Mouse (Mus musculus): ENCODE measurements at regions not wholly inside any gene's neighbourhood (a gene's known extent, or its start where the extent isn't known, plus 50 kb on each side); places are given as distances from the start of the nearest gene placed in this dataset.

DNA sequence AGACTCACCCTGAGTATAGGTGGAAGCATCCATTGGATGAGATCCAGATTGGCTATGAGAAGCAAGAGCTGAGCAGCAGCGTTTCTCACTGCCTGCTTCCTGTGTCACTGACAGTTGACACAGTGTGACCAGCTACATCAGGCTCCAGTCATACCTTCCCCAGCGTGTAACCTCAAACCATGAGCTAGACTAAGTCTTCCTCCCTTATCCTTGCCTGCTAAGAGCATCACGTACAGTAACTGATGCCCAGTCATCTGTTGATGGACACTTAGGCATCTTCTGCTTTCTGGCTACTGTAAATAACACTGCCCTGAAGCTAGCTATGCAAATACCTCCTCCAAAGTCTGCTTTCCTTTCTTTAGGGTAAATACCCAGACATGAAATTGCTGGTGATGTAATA lies 181.4 kb upstream of the Eci2 start:
- Histone ChIP-seq H3K4me3 (ENCODE audit: low read length) (no peak overlapping the region), H3K4me1 (replicated peaks; ENCODE audit: control insufficient read depth, insufficient read depth, low read length) (no peaks in the 10 kb centered on the region), H3K9me3 (ENCODE audit: control insufficient read depth, low read length) (no peaks in the 10 kb centered on the region), H3K36me3 (ENCODE audit: control insufficient read depth, insufficient read depth, low read length) (no peaks in the 10 kb centered on the region), H3K27me3 (ENCODE audit: control insufficient read depth, insufficient read depth, low read depth, low read length) (no peaks in the 10 kb centered on the region), H3K27ac (ENCODE audit: low read length) (no peak overlapping the region), H3K4me2 (ENCODE audit: low read depth, low read length) (no peak overlapping the region), H3K9ac (ENCODE audit: low read length) (no peak overlapping the region)
- WGBS: 72% methylated on average over 3 of the region's 3 CpGs
- no peak for ATAC-seq (ENCODE audit: low read depth)

DNA sequence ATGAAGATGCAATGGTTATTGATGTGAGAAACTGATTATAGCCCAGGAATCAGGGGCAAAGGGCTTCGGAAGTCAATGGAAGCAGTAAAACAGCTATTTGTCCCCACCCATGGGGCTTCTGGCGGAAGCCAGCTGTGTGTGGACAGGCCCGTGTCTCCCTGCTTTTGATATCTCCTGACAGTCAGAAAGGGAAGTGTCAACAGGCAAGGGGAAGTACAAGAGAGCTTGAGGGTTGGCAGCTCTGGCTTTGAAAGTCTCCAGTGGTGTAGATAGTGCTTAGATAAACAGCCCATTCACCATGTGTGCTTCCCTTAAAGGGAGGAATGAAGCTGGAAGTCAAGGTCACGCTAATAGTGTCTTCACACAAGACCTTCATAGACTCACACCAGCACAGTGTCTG lies 182.7 kb upstream of the Eci2 start:
- H3K27me3 ChIP-seq (ENCODE audit: control insufficient read depth, insufficient read depth, low read depth, low read length): no peaks in the 10 kb centered on the region
- no peak overlapping the region for H3K4me2 ChIP-seq (ENCODE audit: low read depth, low read length)
- no peaks in the 10 kb centered on the region for H3K9me3 ChIP-seq (ENCODE audit: control insufficient read depth, low read length)
- no peak overlapping the region for H3K9ac ChIP-seq (ENCODE audit: low read length)
- 53% methylated on average over 4 of the region's 4 CpGs for WGBS
- ATAC-seq (ENCODE audit: low read depth): no peak
- no peaks in the 10 kb centered on the region for H3K36me3 ChIP-seq (ENCODE audit: control insufficient read depth, insufficient read depth, low read length)
- no peaks in the 10 kb centered on the region for H3K4me1 ChIP-seq (replicated peaks; ENCODE audit: control insufficient read depth, insufficient read depth, low read length)
- no peak overlapping the region for H3K4me3 ChIP-seq (ENCODE audit: low read length)
- no peak overlapping the region for H3K27ac ChIP-seq (ENCODE audit: low read length)

DNA sequence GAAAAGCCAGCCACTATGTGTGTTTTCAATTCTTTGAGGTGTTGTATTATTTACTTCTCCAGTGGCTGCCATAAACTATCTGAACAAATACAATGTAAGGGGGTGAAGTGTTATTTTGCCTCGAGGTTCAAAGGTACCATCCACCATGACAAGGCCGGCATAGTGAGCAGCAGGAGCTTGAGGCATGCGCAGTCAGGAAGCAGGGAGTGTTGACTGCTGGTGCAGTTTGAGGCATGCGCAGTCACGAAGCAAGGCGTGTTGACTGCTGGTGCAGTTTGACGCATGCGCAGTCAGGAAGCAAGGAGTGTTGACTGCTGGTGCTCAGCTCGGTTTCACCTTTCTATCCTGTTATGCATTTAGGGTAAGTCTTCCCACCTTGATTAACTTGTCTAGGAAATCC lies 184.9 kb upstream of the Eci2 start:
- Histone ChIP-seq H3K27me3 (ENCODE audit: control insufficient read depth, insufficient read depth, low read depth, low read length) (no peaks in the 10 kb centered on the region), H3K27ac (ENCODE audit: low read length) (no peak overlapping the region), H3K9ac (ENCODE audit: low read length) (no peak overlapping the region), H3K36me3 (ENCODE audit: control insufficient read depth, insufficient read depth, low read length) (no peaks in the 10 kb centered on the region), H3K4me3 (ENCODE audit: low read length) (no peak overlapping the region), H3K4me1 (replicated peaks; ENCODE audit: control insufficient read depth, insufficient read depth, low read length) (no peaks in the 10 kb centered on the region), H3K4me2 (ENCODE audit: low read depth, low read length) (no peak overlapping the region), H3K9me3 (ENCODE audit: control insufficient read depth, low read length) (no peaks in the 10 kb centered on the region)
- 86% methylated on average over 9 of the region's 9 CpGs for WGBS
- no peak for ATAC-seq (ENCODE audit: low read depth)

DNA sequence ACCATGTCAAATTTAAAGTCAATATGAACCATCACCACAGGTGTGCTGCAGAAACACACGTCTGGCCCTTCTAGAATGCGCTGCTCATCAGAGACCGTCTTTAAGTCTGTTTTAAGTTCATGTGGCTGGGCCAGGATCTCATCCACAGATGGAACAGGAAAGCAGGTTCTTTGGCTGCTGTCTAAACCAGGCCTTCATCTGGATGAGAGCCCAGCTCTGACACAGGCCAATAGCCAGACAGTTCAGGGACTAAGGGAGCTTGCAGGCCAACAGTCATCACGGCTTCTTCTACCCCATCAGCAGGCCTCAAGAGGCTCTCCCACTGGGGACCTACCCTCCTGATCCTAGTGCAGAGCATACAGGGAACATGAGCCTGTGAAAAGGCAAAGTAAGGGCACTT lies 185.4 kb upstream of the Eci2 start:
- Histone ChIP-seq H3K4me2 (ENCODE audit: low read depth, low read length) (no peak overlapping the region), H3K36me3 (ENCODE audit: control insufficient read depth, insufficient read depth, low read length) (no peaks in the 10 kb centered on the region), H3K4me3 (ENCODE audit: low read length) (no peak overlapping the region), H3K27me3 (ENCODE audit: control insufficient read depth, insufficient read depth, low read depth, low read length) (no peaks in the 10 kb centered on the region), H3K4me1 (replicated peaks; ENCODE audit: control insufficient read depth, insufficient read depth, low read length) (no peaks in the 10 kb centered on the region), H3K27ac (ENCODE audit: low read length) (no peak overlapping the region), H3K9ac (ENCODE audit: low read length) (no peak overlapping the region), H3K9me3 (ENCODE audit: control insufficient read depth, low read length) (no peaks in the 10 kb centered on the region)
- no peak for ATAC-seq (ENCODE audit: low read depth)
- WGBS: 69% methylated on average over 4 of the region's 4 CpGs

DNA sequence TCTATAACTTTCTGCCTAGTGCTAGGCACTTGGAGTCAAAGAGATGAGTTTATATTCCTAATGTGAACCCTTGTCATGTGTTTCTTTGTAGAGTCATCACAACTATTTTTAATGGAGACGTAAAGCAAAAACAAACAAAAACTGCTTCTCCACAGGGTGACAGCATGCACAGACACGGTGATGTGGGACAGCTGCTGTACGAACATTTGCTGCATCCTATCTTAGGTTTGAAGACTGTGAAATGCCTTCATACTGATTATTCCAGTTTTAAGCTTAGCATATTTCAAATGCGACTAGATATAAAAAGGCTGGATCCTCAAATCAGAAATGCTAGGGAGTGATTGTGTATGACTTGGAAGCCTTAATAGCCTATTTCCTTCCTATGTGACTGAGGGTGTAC lies 187.3 kb upstream of the Eci2 start:
- Histone ChIP-seq H3K36me3 (ENCODE audit: control insufficient read depth, insufficient read depth, low read length) (no peaks in the 10 kb centered on the region), H3K27me3 (ENCODE audit: control insufficient read depth, insufficient read depth, low read depth, low read length) (no peaks in the 10 kb centered on the region), H3K4me1 (replicated peaks; ENCODE audit: control insufficient read depth, insufficient read depth, low read length) (no peaks in the 10 kb centered on the region), H3K4me3 (ENCODE audit: low read length) (no peak overlapping the region), H3K9ac (ENCODE audit: low read length) (no peak overlapping the region), H3K9me3 (ENCODE audit: control insufficient read depth, low read length) (peaks cover 2% of the 10 kb centered on the region; the same call in 1 of the 2 replicates), H3K4me2 (ENCODE audit: low read depth, low read length) (no peak overlapping the region), H3K27ac (ENCODE audit: low read length) (no peak overlapping the region)
- 51% methylated on average over 4 of the region's 4 CpGs for WGBS
- ATAC-seq (ENCODE audit: low read depth): peak; percentile 36; the same call in 1 of the 2 replicates

DNA sequence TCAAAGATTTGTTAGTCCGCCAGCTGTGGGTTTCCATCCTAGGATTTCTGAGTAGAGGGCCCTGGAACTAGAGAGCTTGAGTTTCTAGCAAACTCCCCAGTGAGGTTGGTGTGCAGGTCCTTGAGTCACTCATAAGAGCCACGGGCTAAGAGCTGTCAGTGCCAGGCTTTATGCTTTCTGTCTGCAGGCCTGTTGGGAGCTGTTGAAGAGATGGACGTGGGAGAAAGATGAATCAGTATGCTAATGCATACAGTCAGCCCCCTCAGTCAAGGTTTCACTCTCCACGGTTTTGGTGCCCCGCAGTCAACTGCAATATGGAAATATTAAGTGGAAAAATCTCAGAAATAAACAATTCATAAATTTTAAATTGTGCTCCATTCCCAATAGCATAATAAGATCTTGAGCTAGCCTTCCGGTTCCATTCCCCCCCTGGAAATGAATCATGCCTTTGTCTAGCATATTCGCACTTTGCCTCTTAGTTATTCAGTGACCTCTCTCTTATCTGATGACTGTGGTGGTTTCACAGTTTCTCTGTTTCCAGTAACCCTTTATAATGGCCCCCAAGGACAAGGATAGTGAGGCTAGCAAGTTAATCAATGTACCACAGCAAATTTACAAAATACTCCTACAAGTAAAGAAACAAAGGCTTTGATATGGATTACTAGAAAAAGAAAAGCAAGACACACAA lies 199.4 kb upstream of the Eci2 start:
- 63% methylated on average over 7 of the region's 7 CpGs for WGBS
- Histone ChIP-seq H3K36me3 (ENCODE audit: control insufficient read depth, insufficient read depth, low read length) (no peaks in the 10 kb centered on the region), H3K9me3 (ENCODE audit: control insufficient read depth, low read length) (no peaks in the 10 kb centered on the region; the same call in 1 of the 2 replicates), H3K4me3 (ENCODE audit: low read length) (no peak overlapping the region), H3K4me1 (replicated peaks; ENCODE audit: control insufficient read depth, insufficient read depth, low read length) (no peaks in the 10 kb centered on the region), H3K27me3 (ENCODE audit: control insufficient read depth, insufficient read depth, low read depth, low read length) (no peaks in the 10 kb centered on the region), H3K9ac (ENCODE audit: low read length) (no peak overlapping the region), H3K4me2 (ENCODE audit: low read depth, low read length) (no peak overlapping the region), H3K27ac (ENCODE audit: low read length) (no peak overlapping the region)
- no peak for ATAC-seq (ENCODE audit: low read depth)

DNA sequence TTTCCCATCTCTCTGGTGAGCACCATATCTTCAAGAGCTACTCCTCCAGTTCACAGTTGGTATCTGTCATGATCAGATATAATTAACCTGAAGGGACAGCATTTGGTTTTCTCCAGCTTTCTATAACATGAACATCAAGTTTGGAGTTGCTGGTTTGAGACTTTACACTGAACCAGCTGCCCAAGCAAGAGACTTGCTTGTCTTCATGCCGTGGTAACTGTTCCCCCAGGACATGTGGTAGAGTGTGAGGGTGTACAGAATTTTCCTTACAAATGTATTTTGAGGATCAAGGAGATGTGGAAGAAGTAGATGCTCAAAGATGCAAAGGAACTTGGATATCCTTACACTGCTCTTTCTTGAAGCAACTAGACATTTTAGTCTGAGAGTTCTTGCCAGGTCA lies 200.0 kb upstream of the Eci2 start:
- no peaks in the 10 kb centered on the region for H3K4me1 ChIP-seq (replicated peaks; ENCODE audit: control insufficient read depth, insufficient read depth, low read length)
- H3K27ac ChIP-seq (ENCODE audit: low read length): no peak overlapping the region
- no peaks in the 10 kb centered on the region for H3K9me3 ChIP-seq (ENCODE audit: control insufficient read depth, low read length)
- H3K9ac ChIP-seq (ENCODE audit: low read length): no peak overlapping the region
- WGBS: 79% methylated on average over 1 of the region's 1 CpGs
- ATAC-seq (ENCODE audit: low read depth): no peak
- H3K36me3 ChIP-seq (ENCODE audit: control insufficient read depth, insufficient read depth, low read length): no peaks in the 10 kb centered on the region
- H3K27me3 ChIP-seq (ENCODE audit: control insufficient read depth, insufficient read depth, low read depth, low read length): no peaks in the 10 kb centered on the region
- H3K4me3 ChIP-seq (ENCODE audit: low read length): no peak overlapping the region
- no peak overlapping the region for H3K4me2 ChIP-seq (ENCODE audit: low read depth, low read length)

DNA sequence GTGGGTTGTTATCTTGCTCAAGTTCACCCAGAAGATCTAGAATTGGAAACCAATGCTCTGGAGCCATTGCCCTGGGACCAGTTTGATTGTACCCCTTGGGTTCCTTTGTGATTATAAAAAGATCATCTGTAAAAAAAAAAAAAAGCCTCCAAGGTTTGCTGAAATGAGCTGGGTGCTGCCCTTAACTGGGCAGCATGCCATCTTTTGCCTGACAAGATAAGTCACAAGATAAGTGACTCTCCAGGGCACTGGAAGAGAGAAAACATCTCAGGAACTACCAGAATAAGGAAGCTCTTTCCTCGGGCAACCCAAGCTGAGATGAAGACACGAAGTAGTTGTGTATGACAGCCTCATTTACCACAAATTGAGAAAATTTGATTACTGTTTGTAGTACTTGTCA lies 202.7 kb upstream of the Eci2 start:
- no peak for ATAC-seq (ENCODE audit: low read depth)
- Histone ChIP-seq H3K9ac (ENCODE audit: low read length) (no peak overlapping the region), H3K27me3 (ENCODE audit: control insufficient read depth, insufficient read depth, low read depth, low read length) (no peaks in the 10 kb centered on the region), H3K36me3 (ENCODE audit: control insufficient read depth, insufficient read depth, low read length) (no peaks in the 10 kb centered on the region), H3K9me3 (ENCODE audit: control insufficient read depth, low read length) (no peaks in the 10 kb centered on the region), H3K4me1 (replicated peaks; ENCODE audit: control insufficient read depth, insufficient read depth, low read length) (no peaks in the 10 kb centered on the region), H3K4me2 (ENCODE audit: low read depth, low read length) (no peak overlapping the region), H3K27ac (ENCODE audit: low read length) (no peak overlapping the region), H3K4me3 (ENCODE audit: low read length) (no peak overlapping the region)
- 66% methylated on average over 2 of the region's 2 CpGs for WGBS

DNA sequence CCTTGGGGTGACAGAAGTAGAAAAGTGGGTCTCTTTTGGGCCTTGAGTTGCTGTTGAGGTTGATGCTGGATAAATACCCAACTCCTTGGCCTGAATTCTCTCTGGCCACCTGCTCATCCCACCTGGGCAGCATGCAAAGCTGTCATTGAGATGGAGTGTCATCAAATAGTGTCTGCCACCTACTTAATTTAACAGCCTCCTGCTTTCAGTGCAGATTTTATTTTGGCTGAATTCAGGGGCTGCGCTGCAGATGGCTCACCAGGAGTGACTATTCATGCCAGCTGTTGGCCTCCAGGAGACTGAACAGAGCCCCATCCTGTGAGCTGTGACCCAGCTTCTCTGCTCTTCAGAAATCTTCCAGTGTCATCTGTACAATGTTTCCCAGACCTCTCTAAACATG lies 206.7 kb upstream of the Eci2 start:
- H3K4me3 ChIP-seq (ENCODE audit: low read length): no peak overlapping the region
- H3K9ac ChIP-seq (ENCODE audit: low read length): no peak overlapping the region
- no peaks in the 10 kb centered on the region for H3K36me3 ChIP-seq (ENCODE audit: control insufficient read depth, insufficient read depth, low read length)
- WGBS: 77% methylated on average over 1 of the region's 1 CpGs
- H3K27ac ChIP-seq (ENCODE audit: low read length): no peak overlapping the region
- H3K9me3 ChIP-seq (ENCODE audit: control insufficient read depth, low read length): no peaks in the 10 kb centered on the region
- no peak for ATAC-seq (ENCODE audit: low read depth)
- H3K4me1 ChIP-seq (replicated peaks; ENCODE audit: control insufficient read depth, insufficient read depth, low read length): no peaks in the 10 kb centered on the region
- no peak overlapping the region for H3K4me2 ChIP-seq (ENCODE audit: low read depth, low read length)
- no peaks in the 10 kb centered on the region for H3K27me3 ChIP-seq (ENCODE audit: control insufficient read depth, insufficient read depth, low read depth, low read length)

DNA sequence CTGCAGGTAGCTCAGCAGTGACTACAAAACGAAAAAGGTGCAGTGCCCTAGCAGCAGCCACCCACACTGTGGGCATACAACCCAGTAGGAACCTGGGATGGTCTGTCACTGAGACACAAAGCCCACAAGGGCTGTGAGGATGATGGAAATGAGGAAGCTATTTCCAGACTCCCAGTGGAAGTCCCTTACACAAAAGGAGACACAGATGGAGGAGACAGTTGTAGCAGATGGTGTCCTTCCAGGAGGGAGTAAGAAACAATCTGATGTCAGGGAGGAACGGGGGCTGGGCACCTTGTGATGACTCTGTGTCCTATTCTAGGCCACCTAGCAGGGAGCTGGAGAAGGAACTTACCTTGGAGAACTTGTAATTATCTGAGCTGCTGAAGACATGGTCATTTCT lies 214.5 kb upstream of the Eci2 start:
- Histone ChIP-seq H3K36me3 (ENCODE audit: control insufficient read depth, insufficient read depth, low read length) (no peaks in the 10 kb centered on the region), H3K4me1 (replicated peaks; ENCODE audit: control insufficient read depth, insufficient read depth, low read length) (no peaks in the 10 kb centered on the region), H3K4me3 (ENCODE audit: low read length) (no peak overlapping the region), H3K27me3 (ENCODE audit: control insufficient read depth, insufficient read depth, low read depth, low read length) (no peaks in the 10 kb centered on the region), H3K9me3 (ENCODE audit: control insufficient read depth, low read length) (no peaks in the 10 kb centered on the region), H3K9ac (ENCODE audit: low read length) (no peak overlapping the region), H3K4me2 (ENCODE audit: low read depth, low read length) (no peak overlapping the region), H3K27ac (ENCODE audit: low read length) (no peak overlapping the region)
- no peak for ATAC-seq (ENCODE audit: low read depth)
- 63% methylated on average over 2 of the region's 2 CpGs for WGBS
